Mouse (Mus musculus) spleen, embryonic (tissue): Measurements from ENCODE around the gene Col16a1.

Experiments
- CTCF ChIA-PET: fragments of 350-600 bp; sonication (Branson Sonifier 250); formaldehyde crosslinking; loops from one replicate; lab custom pipeline; 2022; lab: Charles Lee

Gene Col16a1

DNA sequence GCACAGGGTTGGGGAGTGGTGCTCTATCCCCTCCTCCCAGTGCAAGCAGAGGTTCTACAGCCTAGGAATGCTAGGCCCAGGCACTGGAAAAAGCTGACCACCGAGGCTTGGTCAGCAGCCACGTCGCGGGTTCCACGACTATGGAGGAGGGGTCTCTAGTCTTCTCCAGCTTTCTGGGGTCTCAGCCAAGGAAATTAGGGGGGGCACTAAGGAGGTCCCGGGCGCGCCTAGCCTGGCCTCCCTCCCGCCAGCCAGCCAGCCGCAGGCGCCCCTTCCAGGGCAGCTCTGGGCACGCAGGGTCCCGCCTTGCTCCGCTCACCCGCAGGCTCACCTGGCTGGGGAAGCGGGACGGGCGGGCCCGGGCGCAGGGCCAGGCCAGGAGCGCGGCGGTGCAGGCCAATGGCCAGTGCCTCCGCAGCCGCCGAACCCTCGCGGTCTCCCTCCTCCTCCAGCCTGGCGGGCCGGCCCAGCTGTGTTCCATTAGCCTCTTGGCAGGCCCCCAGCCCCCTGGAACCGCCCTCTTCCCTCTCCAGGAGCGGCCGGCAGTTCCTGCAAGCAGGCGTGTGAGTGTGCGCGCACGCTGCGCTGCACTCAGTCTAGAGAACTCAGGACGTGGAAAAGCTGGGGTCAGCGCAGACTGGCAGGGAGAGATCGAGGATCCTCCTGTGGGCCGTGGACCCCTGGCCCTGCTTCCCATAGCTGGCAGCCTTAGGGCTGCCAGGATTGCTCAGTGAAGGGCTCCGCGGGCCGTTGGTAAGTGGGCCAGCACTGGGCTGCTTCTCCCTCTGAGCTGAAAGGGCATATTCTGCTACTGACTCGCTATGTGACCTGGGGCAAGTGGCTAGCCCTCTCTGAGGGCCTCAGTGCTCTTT, at the start of gene Col16a1:
Col16a1 (plus strand) TSS at position 510 of the 872 bp plus-strand sequence.
- CTCF ChIA-PET, result no interaction called here

DNA sequence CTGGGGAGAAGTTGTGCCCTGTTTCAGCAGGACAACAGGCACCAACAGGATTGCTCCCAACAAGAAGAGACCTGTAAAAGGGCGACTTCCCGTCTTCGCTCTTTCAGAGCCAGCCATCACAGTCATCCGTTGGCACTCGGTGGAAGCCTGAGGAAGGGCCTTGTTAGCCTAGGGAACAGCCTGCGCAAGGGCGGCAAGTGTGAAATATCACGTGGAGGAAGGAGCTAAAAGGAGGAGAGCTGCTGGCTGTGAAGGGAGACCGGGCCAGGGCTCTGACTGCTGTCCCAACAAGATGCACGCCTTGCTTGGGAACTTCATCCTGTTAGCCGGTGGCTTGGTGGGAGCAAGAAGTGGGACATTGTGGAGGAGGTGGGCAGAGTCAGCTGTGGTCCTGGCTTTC, 49.5 kb upstream of the Col16a1 start:
- CTCF ChIA-PET, result no interaction called here

DNA sequence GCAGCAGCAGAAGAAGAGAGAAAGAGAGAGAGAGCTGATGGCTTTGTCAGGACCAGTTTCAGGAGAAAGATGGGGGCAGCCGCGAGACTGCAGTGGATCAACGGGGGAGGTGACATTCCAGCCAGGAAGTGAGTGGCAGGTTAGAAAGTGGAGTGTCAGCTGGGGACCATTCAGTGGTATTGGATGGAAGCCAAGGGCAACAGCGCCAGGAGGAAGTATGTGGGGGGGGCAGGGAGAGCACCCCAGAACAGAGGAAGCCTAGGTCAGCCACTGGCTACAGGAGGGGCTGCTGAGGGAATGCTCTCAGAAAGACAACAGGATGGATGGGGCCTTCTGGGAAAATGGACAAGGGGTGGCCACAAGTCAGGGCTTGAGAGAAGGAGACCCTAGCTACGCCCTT, 45.9 kb upstream of the Col16a1 start:
- CTCF ChIA-PET, result no interaction called here

DNA sequence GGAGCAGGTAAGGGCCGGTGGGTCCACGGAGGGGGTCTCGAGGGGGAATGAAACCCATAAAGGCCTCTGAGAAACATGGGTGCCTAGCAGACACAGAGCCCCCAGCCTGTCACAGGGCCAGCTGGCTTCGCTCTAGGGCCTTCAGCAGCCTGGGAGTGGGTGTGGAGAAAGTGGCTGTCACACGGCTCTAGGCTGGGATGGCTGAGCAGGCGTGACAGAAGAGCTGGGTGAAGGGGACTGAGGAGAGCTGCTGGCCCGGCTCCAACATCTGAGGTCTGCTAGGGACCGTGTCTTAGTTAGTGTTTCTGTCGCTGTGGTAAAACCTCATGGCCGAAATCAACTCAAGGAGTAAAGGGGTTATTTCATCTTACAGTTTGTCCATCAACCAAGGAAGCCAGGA, 45.5 kb upstream of the Col16a1 start:
- CTCF ChIA-PET, result no interaction called here

DNA sequence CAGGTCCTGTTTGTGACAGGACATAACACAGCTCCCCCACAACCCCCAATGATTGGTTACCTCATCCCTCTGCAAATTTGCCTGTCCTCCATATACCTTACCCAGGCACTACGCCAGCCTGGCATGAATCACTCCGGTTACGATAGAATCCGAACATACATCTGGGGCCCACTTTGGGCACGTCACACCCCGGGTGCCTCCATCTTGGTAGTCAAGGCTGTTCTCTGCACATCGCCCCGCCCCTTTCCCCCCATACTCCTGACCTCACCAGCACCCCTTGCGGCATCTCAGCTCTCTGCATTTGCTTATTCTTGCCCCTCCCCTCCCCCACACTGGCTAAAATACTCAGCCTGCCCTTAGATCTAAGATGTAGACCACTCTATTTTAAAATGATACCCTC, 42.0 kb upstream of the Col16a1 start:
- CTCF ChIA-PET, result no interaction called here

DNA sequence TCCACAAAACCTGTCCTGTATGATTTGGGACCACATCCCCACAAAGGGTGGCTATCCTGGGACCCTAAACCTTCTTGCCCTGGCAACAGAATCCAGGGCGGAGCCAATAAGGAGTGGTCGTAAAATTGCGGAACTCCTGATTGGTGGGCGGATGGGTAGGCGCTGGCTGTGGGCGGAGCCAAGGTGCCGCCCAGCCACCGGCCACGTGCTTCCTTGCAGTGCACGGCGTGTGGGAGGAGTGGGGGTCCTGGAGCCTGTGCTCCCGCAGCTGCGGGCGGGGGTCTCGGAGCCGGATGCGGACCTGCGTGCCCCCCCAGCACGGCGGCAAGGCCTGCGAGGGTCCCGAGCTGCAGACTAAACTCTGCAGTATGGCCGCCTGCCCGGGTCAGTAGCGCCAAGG, 41.1 kb upstream of the Col16a1 start:
- CTCF ChIA-PET, result no interaction called here

DNA sequence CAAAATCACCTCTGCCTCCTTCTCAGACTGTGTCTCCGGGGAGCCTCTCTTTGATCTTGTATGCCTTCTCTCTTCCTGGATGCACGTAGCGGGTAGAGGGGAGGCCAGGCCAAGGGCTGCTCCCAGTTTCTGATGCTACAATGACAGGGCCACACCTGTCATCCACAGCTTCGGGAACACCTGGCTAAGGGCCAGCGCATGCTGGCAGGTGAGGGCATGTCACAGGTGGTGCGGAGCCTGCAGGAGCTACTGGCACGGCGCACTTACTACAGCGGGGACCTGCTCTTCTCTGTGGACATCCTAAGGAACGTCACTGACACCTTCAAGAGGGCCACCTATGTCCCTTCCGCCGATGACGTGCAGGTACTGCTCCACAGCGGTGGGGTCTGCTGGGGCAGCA, 38.6 kb upstream of the Col16a1 start:
- CTCF ChIA-PET, result no interaction called here

DNA sequence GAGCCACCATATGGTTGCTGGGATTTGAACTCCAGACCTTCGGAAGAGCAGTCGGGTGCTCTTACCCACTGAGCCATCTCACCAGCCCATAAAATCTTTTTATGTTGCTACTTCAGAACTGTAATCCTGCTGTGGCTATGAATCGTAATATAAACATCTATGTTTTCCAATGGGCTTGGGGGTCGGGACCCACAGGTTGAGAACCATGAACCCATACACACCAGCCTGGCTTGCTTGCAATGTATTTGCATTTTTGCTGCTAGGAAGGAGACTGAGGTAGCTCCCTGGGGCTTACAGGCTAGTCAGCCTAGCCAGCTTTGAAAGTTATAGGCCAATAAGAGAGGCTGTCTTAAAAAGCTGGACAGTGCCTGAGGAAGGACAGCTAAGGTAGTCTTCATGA, 36.9 kb upstream of the Col16a1 start:
- CTCF ChIA-PET, result no interaction called here

DNA sequence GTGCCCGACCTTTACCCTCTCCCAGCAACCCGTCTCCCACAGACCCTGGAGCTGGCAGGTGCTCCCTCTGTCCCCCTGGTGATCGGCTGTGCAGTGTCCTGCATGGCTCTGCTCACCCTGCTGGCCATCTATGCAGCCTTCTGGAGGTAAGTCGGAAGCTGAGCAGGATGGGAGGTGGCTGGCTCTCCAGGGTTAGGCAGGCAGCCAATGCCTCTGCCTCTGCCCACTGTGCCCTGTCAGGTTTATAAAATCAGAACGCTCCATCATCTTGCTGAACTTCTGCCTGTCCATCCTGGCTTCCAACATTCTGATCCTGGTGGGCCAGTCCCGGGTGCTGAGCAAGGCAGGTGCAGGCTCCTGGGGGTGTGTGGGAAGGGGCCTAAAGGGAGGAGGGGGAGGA, 35.4 kb upstream of the Col16a1 start:
- CTCF ChIA-PET, result no interaction called here

DNA sequence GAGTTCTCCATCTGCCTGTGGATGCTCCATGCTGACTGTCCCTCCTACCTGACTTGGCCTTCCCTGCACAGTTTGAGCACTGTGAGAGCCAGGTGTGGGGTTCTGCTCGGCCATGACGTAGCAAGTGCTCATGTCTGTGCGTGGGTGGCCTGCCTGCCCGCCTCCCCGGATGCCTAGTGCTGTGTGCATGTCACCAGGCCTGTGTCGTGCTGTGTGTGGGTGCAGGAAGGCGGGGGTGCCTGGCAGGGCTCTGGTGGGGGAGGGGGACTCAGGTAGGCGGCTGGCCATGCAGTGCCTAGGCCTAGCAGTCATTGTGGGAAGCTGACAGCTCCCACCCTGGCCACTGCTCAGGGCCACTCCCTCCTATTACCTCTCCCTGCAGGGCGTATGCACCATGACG, 34.5 kb upstream of the Col16a1 start:
- CTCF ChIA-PET, result no interaction called here

DNA sequence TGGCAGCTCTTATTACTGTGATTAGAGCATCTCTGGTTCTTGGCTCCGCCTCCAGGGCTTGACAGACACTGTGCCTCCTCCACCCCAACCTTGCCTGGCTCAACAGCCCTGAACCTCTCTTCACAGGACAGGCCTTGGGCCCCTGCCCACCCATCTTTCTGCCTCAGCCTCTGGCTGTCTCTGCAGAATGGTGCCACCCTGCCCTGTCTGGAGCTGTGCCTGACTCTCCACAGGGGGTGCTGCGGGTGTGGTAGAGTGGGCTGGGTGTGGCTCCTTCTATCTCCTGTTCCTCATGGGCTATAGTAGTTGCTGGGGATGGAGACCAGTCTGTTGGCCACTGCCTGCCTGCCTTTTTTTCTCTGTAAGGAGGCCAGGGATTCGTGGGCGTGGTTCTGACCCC, 31.6 kb upstream of the Col16a1 start:
- CTCF ChIA-PET, result interaction anchor here (0.5 kb wide), 1 partner anchor 1048 kb away, joined by 3 read pairs; no protein-coding TSS in a partner anchor

DNA sequence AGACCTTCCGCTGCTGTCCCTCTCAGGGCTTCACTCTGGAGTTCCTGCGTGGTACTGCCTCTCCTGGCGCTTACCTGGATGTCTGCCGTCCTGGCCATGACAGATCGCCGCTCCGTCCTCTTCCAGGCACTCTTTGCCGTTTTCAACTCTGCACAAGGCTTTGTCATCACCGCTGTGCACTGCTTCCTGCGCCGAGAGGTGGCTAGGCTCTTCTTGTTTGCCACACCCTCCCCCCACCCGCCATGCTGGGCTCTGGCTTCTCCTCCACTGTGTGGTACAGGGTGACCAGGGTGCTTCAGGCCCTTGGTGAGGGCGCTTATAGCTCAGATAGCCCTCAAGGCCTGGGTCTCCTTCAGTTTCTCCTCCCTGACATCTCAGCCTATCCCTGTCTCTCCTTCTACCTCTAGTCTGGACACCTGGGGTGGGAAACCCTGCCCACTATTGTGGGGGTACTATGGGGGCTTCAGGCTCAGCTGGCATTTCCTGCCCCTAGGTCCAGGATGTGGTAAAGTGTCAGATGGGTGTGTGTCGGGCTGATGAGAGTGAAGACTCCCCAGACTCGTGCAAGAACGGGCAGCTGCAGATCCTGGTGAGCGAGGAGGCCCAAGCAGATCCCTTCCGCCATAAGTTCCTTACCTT, 30.5 kb upstream of the Col16a1 start:
- CTCF ChIA-PET, result interaction anchor here (0.6 kb wide), 1 partner anchor 14 kb away, joined by 8 read pairs; no protein-coding TSS in a partner anchor

DNA sequence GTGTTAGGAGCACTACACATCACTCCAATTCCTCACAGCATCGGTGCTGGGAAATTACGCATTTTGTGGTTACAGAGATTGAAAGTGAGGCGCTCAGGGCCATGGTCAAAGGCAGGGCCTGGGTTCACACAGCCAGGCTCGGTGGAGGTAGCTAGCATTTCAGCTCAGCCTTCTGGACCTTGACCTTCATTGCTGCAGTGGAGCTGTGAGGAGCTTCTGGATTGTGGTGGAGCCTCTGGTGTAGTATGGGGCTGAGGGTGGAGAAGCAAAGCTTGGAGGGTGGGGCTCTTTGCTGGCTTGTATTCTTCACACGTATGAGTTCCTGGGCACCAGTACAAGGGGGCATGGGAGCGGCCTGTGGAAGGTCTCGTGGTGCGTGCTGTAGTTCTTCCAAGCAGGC, 24.7 kb upstream of the Col16a1 start:
- CTCF ChIA-PET, result no interaction called here

DNA sequence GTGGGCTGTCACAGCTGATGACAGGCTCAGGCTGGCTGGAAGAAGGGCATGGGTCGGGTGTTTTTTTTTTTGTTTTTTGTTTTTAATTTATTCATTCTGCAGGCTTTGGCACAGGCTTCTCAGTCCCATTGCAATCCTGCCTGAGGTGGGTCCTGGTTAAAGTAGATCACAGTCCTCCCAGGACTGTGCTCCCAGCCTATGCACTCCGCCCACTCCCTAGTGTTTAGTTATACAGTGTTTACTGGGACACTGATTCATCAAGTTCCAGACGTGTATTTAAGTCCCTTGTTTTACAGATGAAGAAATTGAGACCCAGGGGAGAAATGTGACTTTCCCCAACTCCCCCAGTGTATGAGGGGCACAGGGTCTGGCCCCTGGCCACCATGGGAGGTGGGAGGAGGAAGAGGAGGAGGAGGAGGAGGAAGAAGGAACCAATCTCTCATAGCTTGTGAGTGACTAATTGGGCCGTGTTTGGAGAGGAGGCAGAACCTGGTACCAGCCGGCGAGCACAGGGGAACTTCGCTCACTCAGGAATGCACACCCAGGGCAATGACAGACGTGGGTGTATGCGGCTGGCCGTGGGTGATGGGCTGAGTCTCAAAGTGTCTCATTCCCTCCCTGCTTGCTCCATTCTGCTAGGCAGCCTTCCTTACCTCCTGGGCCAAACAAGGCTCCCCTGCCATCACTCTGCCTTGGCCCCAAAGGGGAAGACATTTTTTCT, 24.0 kb upstream of the Col16a1 start:
- CTCF ChIA-PET, result no interaction called here

DNA sequence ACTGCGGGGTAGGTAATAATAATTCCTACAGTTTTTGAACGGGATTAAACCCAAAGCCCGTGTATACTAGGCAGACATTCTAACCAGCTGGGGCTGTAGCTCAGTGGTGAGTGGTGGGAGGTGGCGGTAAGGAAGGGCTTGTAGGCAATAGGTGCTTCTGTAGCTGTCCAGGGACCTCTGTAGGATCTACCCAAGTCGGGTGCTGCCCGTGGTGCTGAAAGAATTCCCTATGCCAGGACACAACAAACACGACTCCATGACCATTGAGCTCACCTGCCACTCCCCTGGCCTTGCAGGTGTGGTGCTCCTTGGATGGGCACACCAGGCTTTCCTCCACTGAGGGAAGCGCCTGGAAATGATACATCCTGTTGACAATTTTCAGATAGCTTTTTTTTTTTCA, 22.1 kb upstream of the Col16a1 start:
- CTCF ChIA-PET, result no interaction called here

DNA sequence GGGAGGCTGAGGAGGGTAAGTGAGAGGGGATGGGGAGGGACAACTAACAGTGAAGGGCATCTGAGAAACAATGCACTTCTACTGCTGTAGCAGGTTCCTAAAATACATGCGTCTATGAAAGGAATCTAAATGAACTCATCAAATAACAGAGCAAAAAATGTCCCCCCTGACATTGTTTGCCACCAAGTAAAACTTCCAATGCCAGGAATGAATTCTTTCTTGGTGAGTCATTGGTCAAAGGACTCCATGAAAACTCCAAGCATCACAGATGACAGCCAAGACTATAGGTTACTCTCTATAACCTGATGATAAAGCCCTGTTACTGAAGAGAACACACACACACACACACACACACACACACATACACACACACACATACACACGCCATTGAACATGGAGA, 16.5 kb upstream of the Col16a1 start:
- CTCF ChIA-PET, result no interaction called here

DNA sequence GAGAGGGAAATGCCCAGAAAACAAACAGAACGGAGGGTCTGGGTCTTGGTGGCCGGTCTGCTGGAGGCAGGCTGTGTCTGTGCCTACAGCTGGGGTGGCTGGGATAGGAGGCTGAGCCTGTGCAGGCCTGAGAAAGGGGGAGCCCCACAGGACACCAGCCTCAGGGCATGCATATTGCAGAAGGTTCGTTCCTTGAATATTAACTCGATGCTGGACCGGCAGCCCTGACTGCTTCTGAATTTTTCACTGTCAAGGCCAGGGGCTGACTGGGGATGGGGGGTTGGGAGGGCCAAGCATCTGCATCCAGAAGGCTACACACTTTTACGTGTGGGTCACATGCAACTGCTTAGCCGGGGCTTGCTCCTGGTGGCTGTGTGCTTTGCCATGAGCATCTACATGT, 14.1 kb upstream of the Col16a1 start:
- CTCF ChIA-PET, result no interaction called here

DNA sequence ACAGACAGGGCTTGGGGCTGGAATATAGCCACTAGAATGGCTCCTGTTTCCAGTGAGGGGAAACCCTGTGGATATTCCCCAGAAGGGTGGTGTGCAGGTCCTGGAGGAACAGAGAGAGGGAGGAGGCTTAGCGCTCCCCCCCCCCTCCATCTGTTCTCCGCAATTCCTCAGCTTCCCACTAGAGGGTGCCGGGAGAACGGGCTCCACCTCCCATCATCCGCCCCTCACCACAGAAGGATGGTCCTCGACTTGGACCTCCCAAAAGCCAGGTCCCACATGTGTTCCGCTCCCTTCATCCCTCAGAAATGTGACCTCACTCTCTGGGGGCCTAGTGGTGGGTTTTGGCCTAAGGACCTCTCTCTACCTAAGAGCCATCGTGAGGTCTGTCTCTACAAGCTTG, 11.5 kb upstream of the Col16a1 start:
- CTCF ChIA-PET, result no interaction called here

DNA sequence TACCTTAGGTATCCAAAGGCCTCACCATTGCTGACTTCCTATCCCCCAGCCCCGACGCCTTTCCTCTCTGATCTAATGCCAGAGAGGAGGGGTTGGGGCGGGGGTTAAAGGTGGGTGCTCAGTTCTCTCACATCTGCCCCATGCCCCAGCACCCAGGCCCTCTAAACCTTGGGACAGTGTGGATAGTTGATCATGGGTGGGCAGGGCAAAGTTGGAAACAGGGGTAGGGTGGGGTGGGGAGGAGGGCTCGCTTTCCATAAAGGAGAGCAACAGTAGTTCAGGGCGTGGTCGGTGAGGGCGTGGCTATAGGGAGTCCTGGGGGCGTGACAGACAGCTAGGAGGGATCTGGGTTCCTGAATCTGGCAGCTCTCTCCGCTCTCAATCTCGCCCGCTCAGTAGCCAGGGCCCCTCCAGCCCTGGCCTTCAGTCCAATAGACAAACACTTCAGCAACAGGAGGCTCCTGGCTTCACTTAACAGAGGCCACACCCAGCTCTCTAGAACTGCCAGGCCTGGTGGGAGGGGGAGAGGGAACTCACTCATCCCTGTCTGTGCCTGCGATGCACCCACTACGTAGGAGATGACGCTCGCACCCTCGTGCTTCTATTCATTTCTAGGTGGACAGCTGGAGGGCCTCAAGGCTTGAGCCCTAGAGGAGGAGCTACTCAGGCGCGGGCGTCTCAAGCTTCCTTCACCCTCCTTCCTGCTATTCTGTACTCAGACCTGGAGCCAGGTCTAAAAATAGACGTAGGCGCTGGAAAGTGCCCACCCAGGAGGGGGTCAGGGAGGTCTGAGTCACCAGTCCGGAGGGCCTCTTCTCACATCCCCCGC, 10.9 kb upstream of the Col16a1 start:
- CTCF ChIA-PET, result no interaction called here

DNA sequence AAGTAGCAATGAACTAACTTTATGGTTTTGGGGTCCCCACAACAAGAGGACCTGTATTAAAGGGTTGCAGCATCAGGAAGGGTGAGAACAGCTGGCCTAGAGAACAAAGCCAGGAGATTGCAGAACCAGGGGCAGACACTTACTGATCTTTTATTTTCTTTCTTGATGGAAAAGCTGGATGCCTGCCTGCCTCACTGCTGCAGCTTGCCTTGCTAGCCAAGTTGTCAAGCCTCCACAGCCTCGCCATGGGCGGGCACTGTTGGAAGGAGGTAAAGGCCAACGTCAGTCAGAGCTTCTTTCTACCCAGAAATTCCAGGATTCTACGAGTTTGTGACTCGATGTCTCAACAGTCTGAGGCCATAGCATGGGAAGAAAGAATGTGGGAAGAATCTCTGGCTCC, 8.3 kb upstream of the Col16a1 start:
- CTCF ChIA-PET, result interaction anchor here (0.6 kb wide), 2 partner anchors 56 to 1367 kb away, joined by 3 to 6 read pairs; no protein-coding TSS in a partner anchor

DNA sequence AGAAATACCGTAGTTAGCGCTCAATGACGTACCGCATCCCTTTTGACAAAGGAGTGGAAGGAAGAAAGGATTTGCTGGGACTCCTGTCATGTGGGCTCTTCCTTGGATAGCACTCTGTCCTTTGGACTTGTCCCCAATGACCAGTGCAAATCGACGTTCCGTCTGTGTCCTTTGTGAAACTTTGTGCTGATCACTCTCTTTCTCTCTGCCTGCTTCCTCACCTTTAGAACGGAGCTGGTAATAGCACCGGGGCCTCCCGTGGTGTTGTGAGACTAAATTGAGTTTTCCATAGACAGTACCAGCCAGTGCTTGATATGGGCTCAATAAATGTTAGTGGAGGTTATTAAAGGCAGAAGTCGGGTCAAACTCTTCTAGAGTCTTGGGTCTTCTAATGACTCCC, 6.6 kb upstream of the Col16a1 start:
- CTCF ChIA-PET, result no interaction called here

DNA sequence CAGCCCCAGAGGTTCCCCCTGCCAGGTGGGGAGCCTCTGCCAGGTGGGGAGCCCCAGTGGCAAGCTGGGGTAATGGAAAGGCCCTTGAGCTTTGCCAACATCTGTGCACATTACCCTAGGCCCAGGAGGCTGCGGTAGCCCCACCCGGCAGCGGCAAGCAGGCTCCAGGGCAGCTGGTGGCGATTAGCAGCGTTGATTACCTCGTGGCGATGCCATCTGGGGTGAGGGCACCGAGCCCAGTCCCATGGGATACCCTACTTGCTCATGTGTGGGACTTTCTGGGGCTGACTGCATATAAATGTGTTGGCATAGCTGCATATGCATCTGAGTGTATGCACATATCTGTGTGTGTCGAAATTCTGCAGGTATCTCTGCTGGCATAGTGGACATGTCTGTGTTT, 3.4 kb upstream of the Col16a1 start:
- CTCF ChIA-PET, result no interaction called here
